Comparison of ENCODE assay signal across 18 mouse cellular contexts in genomic region chr16:95588849-95589248, GRCm38 (mm10). TPM values are rescaled to one million over a fixed set of nuclear protein-coding genes. Genes with fewer than 3 reads are reported as not detected.
DNase-seq lines count a peak whose midpoint lies in the region; ATAC-seq and TF ChIP-seq lines count a peak whose summit lies in the region.
"Had no signal": no experiment of that assay in that cellular context is flagged by ENCODE, and none has a peak within 500 bp of the region (broad histone marks: within the 10 kb centered on the region; RNA-seq: fewer than 3 reads in every experiment).

No protein-coding gene starts in this region.

- no peak overlapping the region for H3K4me3 ChIP-seq in forebrain, embryonic 14.5 days (ENCODE audit: low read depth, low read length)
- no peak overlapping the region for H3K4me3 ChIP-seq in thymus, adult 2 months (ENCODE audit: control insufficient read depth, insufficient read depth, low read length)
- H3K4me3 ChIP-seq: embryonic facial prominence, embryonic 10.5 days; forebrain, embryonic 13.5 days; heart, embryonic 13.5 days had no signal

- H3K27me3 ChIP-seq in forebrain, embryonic 14.5 days (replicated peaks; ENCODE audit: control insufficient read depth, insufficient read depth, low read length): peaks cover 23% of the 10 kb centered on the region
- peaks cover 13% of the 10 kb centered on the region for H3K27me3 ChIP-seq in thymus, adult 2 months (ENCODE audit: control insufficient read depth, insufficient read depth, low read length)

- H3K9ac ChIP-seq in forebrain, embryonic 14.5 days (ENCODE audit: low read length): no peak overlapping the region
- H3K9ac ChIP-seq: forebrain, embryonic 13.5 days; heart, embryonic 13.5 days had no signal

- ATAC-seq in forebrain, embryonic 14.5 days: no peak
- ATAC-seq: forebrain, embryonic 13.5 days had no signal

- H3K4me1 ChIP-seq in forebrain, embryonic 14.5 days (ENCODE audit: control insufficient read depth, insufficient read depth, low read length): peaks cover 6% of the 10 kb centered on the region; the same call in 1 of the 2 replicates
- H3K4me1 ChIP-seq in thymus, adult 2 months (replicated peaks; ENCODE audit: control insufficient read depth, insufficient read depth, low read length): peaks cover 9% of the 10 kb centered on the region

- TF ChIP-seq POLR2A in thymus, adult 2 months (IDR thresholded peaks at IDR 0.05; ENCODE audit: control insufficient read depth, extremely low read depth, insufficient read depth, low read length, poor library complexity): no peak

- DNase-seq in kidney, postnatal 4 days: peak; percentile 31 to 33
- DNase-seq in kidney, adult 11 months: no peak
- peak; percentile 73 for DNase-seq in embryo, embryonic 10 days (ENCODE audit: low spot score)
- peak; percentile 50 for DNase-seq in embryo, embryonic 10.5 days (ENCODE audit: low spot score)
- DNase-seq in lung, postnatal 10 days: peak; percentile 32
- no peak for DNase-seq in left cerebral cortex, adult 18-20 months (ENCODE audit: low spot score in 2 of 2)
- DNase-seq in forebrain, embryonic 14.5 days (ENCODE audit: low spot score): no peak
- DNase-seq in thymus, adult 2 months: no peak
- DNase-seq: adrenal gland, adult 2 months; adrenal gland, postnatal 25 days; cerebellum, adult 2 months; cerebellum, postnatal 10 days; gastrocnemius, postnatal 36 days; heart, adult 11 months; heart, postnatal 36 days had no signal

- H3K9me3 ChIP-seq in forebrain, embryonic 14.5 days (replicated peaks; ENCODE audit: control insufficient read depth, low read length): no peaks in the 10 kb centered on the region
- H3K9me3 ChIP-seq: embryonic facial prominence, embryonic 10.5 days; forebrain, embryonic 13.5 days had no signal

- H3K27ac ChIP-seq in forebrain, embryonic 14.5 days (ENCODE audit: low read depth, low read length): no peak overlapping the region
- H3K27ac ChIP-seq in thymus, adult 2 months (ENCODE audit: control insufficient read depth, insufficient read depth, low read length): no peak overlapping the region
- H3K27ac ChIP-seq: embryonic facial prominence, embryonic 10.5 days; forebrain, embryonic 13.5 days; heart, embryonic 13.5 days had no signal

- TF ChIP-seq CTCF in thymus, adult 2 months (IDR thresholded peaks at IDR 0.05; ENCODE audit: borderline replicate concordance, control insufficient read depth, extremely low read depth, insufficient read depth, low read length, poor library complexity): no peak

- 83% methylated on average over 5 of the region's 5 CpGs for WGBS in forebrain, embryonic 14.5 days
- 54% methylated on average over 5 of the region's 5 CpGs for whole genome bisulfite sequencing in thymus, adult 2 months

- H3K4me2 ChIP-seq in forebrain, embryonic 14.5 days (ENCODE audit: low read length): no peak overlapping the region
- H3K4me2 ChIP-seq: forebrain, embryonic 13.5 days; heart, embryonic 13.5 days had no signal

- no peaks in the 10 kb centered on the region for H3K36me3 ChIP-seq in forebrain, embryonic 14.5 days (ENCODE audit: control insufficient read depth, insufficient read depth, low read length)
- H3K36me3 ChIP-seq in thymus, adult 2 months (ENCODE audit: control insufficient read depth, insufficient read depth, low read length): no peaks in the 10 kb centered on the region
- H3K36me3 ChIP-seq: embryonic facial prominence, embryonic 10.5 days; heart, embryonic 13.5 days had no signal

RNA-seq across cellular contexts. Expression of gene Erg, which starts 2.5 kb away (rescaled TPM):
- total RNA-seq in left cerebral cortex, adult 18-20 months (2021): 1 to 10 TPM; 3.7 to 4.4 TPM
- 0.75 and 1.0 TPM in 2 replicates for polyA plus RNA-seq in forebrain, embryonic 14.5 days (2014; fragmentation: Nextera tagmentation; extraction: Ambion mirVana)
- polyA plus RNA-seq in thymus, adult 2 months (2012; rRNA removed): 3.7 and 4.0 TPM in 2 replicates

Comparison
In these comparisons a context has a peak if more than half of its experiments do, and no peak if none do; other contexts are left out.
1. DNase-seq: peak in kidney, postnatal 4 days (2 of 2), embryo, embryonic 10 days (single experiment), embryo, embryonic 10.5 days (single experiment) and lung, postnatal 10 days (single experiment); none in kidney, adult 11 months (single experiment), left cerebral cortex, adult 18-20 months (0 of 2), forebrain, embryonic 14.5 days (single experiment) and thymus, adult 2 months (single experiment).